In genomic region chr17:12916588-12917380, GRCm38 (mm10) we compare ENCODE assay signal across 1 mouse cellular context.
TF ChIP-seq lines count a peak whose summit lies in the region.

No protein-coding gene starts in this region.

TF ChIP-seq in MEL, 35 proteins besides CTCF, POLR2A, EP300 and RAD21 (continued from another document):
- TF ChIP-seq MYB (IDR thresholded peaks at IDR 0.05; ENCODE audit: low read depth, low read length) (0 out of 2 replicates have a peak, but pooled peaks have one; percentile 33), POLR2AphosphoS5 (IDR thresholded peaks at IDR 0.05; ENCODE audit: borderline replicate concordance, low read depth, low read length) (no peak), MAZ (IDR thresholded peaks at IDR 0.05; ENCODE audit: low read depth, low read length) (no peak), CHD1 (IDR thresholded peaks at IDR 0.05; ENCODE audit: low read depth, low read length) (peak; percentile 68; the same call in 1 of the 2 replicates), ZNF384 (IDR thresholded peaks at IDR 0.05; ENCODE audit: low read depth, low read length) (no peak), USF1 (IDR thresholded peaks at IDR 0.05; ENCODE audit: low read depth, low read length) (peak; percentile 48; the same call in 1 of the 2 replicates), TAL1 (IDR thresholded peaks at IDR 0.05; ENCODE audit: low read length) (no peak), MXI1 (IDR thresholded peaks at IDR 0.05; ENCODE audit: low read depth, low read length) (peak; percentile 92), MYC (IDR thresholded peaks at IDR 0.05; ENCODE audit: low read depth, low read length) (peak; percentile 88), SMC3 (IDR thresholded peaks at IDR 0.05; ENCODE audit: low read depth, low read length) (no peak), BHLHE40 (IDR thresholded peaks at IDR 0.05; ENCODE audit: borderline replicate concordance, low read depth, low read length) (no peak), MAX (IDR thresholded peaks at IDR 0.05; ENCODE audit: low read length) (peak; percentile 92), HCFC1 (IDR thresholded peaks at IDR 0.05; ENCODE audit: low read depth, low read length) (no peak), NRF1 (IDR thresholded peaks at IDR 0.05; ENCODE audit: insufficient read depth, low read depth, low read length, poor library complexity, severe bottlenecking) (no peak), KAT2A (conservative IDR thresholded peaks at IDR 0.05; ENCODE audit: low read depth, low read length) (no peak), SIN3A (IDR thresholded peaks at IDR 0.05; ENCODE audit: low read length) (peak; percentile 21), GATA1 (IDR thresholded peaks at IDR 0.05; ENCODE audit: low read depth, low read length) (no peak), JUND (IDR thresholded peaks at IDR 0.05; ENCODE audit: low read depth, low read length) (no peak), TBP (IDR thresholded peaks at IDR 0.05; ENCODE audit: low read depth, low read length) (no peak; the same call in 1 of the 2 replicates), CHD2 (IDR thresholded peaks at IDR 0.05; ENCODE audit: low read length) (no peak), MAFK (IDR thresholded peaks at IDR 0.05; ENCODE audit: borderline replicate concordance, low read depth, low read length) (no peak), USF2 (IDR thresholded peaks at IDR 0.05; ENCODE audit: borderline replicate concordance in 1 of 2, insufficient read depth in 1 of 2, low read depth in 1 of 2, low read length in 2 of 2) (no peak), NELFE (IDR thresholded peaks at IDR 0.05; ENCODE audit: low read depth, low read length) (no peak; the same call in 1 of the 2 replicates), ZKSCAN1 (IDR thresholded peaks at IDR 0.05; ENCODE audit: low read depth, low read length) (no peak), ELF1 (IDR thresholded peaks at IDR 0.05; ENCODE audit: low read depth, low read length) (no peak), E2F4 (IDR thresholded peaks at IDR 0.05; ENCODE audit: borderline replicate concordance, low read depth, low read length) (no peak), ZMIZ1 (IDR thresholded peaks at IDR 0.05; ENCODE audit: low read depth, low read length) (no peak; the same call in 1 of the 2 replicates), RCOR1 (IDR thresholded peaks at IDR 0.05; ENCODE audit: low read depth, low read length) (no peak)
